ENCODE assay signal across 15 mouse cellular contexts in the genomic region with DNA sequence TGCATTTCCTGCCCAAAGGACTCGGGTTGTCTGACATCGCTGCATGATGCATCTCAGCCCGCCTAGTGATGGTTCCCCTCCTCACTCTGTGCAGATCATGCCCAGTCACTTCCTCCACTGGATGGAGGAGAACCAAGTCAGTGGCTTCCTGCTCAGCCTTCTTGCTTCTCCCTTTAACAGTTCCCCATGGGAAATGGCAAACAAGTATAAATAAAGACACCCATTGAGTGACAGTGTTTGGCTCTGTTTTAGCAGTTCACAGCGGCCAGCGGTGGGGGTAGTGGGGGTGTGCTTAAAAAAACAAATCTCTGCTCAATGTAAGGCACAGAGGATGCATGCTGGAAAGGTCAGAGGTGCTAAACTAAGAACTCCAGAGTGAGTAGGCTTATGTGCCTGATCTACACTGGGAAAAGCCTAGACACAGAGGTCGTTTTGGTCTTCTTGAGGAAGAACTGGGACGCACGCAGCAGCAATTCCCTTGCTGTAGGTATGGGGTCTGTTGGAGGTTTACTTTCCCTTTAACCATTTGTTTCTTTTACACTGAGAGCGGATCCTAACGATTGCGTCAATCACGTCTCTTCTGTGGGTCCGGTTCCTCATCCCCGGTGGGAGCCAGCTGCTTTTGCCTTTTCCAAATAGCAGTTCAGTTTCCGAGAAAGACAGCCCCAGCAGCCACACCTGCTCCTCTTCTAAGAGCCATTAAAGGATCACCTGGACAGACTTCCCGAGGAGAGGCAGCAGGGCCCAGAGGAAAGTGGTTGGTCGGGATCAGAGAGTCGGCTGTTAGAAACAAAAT. TPM values are rescaled to one million over a fixed set of nuclear protein-coding genes. Genes with fewer than 3 reads are reported as not detected.
A peak's percentile ranks its signal among the peaks of the same experiment; 100 is the strongest.
DNase-seq lines count a peak whose midpoint lies in the region; ATAC-seq and TF ChIP-seq lines count a peak whose summit lies in the region.
"Had no signal": no experiment of that assay in that cellular context is flagged by ENCODE, and none has a peak within 500 bp of the region (broad histone marks: within the 10 kb centered on the region; RNA-seq: fewer than 3 reads in every experiment).

No protein-coding gene starts in this region.

- no peaks in the 10 kb centered on the region for H3K79me2 ChIP-seq in liver, adult 2 months (ENCODE audit: control insufficient read depth, insufficient read depth, low read length)

- H3K4me1 ChIP-seq in liver, adult 2 months (ENCODE audit: control insufficient read depth, insufficient read depth, low read length) = peaks cover 2% of the 10 kb centered on the region; the same call in 1 of the 2 replicates
- H3K4me1 ChIP-seq in liver, embryonic 11.5 days (replicated peaks; ENCODE audit: control insufficient read depth, insufficient read depth, low read length) = peaks cover 3% of the 10 kb centered on the region; the same call in 1 of the 2 replicates
- H3K4me1 ChIP-seq in intestine, embryonic 15.5 days (replicated peaks) = peaks cover 10% of the 10 kb centered on the region; the same call in 1 of the 2 replicates
- H3K4me1 ChIP-seq in hindbrain, postnatal 0 days (ENCODE audit: insufficient read depth, low read length) = 0 out of 2 replicates have a peak, but pooled peaks cover 10% of the 10 kb centered on the region

- no peak overlapping the region for H3K9ac ChIP-seq in liver, adult 2 months (ENCODE audit: low read depth, low read length)
- no peak overlapping the region for H3K9ac ChIP-seq in liver, embryonic 11.5 days (ENCODE audit: low read depth, low read length)
- H3K9ac ChIP-seq in intestine, embryonic 15.5 days = no peak overlapping the region
- H3K9ac ChIP-seq in hindbrain, postnatal 0 days (replicated peaks; ENCODE audit: low read length) = no peak overlapping the region
- H3K9ac ChIP-seq: limb, embryonic 13.5 days; midbrain, embryonic 13.5 days had no signal

- no peak for TF ChIP-seq CTCF in liver, adult 2 months (IDR thresholded peaks at IDR 0.05; ENCODE audit: low read depth, low read length)
- no peak for TF ChIP-seq CTCF in hindbrain, postnatal 0 days (IDR thresholded peaks at IDR 0.05; ENCODE audit: low read depth)

- no peaks in the 10 kb centered on the region for H3K9me3 ChIP-seq in liver, embryonic 11.5 days (ENCODE audit: control insufficient read depth, low read length)
- H3K9me3 ChIP-seq in intestine, embryonic 15.5 days = no peaks in the 10 kb centered on the region
- no peaks in the 10 kb centered on the region for H3K9me3 ChIP-seq in hindbrain, postnatal 0 days (ENCODE audit: low read length)
- H3K9me3 ChIP-seq: limb, embryonic 13.5 days had no signal

- 0 out of 2 replicates have a peak, but pooled peaks cover 4% of the 10 kb centered on the region for H3K27me3 ChIP-seq in liver, adult 2 months (ENCODE audit: control insufficient read depth, insufficient read depth, low read length)
- peaks cover 7% of the 10 kb centered on the region; the same call in 1 of the 2 replicates for H3K27me3 ChIP-seq in liver, embryonic 11.5 days (replicated peaks; ENCODE audit: control insufficient read depth, insufficient read depth, low read length)
- H3K27me3 ChIP-seq in intestine, embryonic 15.5 days (replicated peaks) = no peaks in the 10 kb centered on the region
- H3K27me3 ChIP-seq in hindbrain, postnatal 0 days (ENCODE audit: insufficient read depth, low read length) = no peaks in the 10 kb centered on the region; the same call in 1 of the 2 replicates

- no peaks in the 10 kb centered on the region for H3K36me3 ChIP-seq in liver, adult 2 months (ENCODE audit: control insufficient read depth, insufficient read depth, low read length)
- no peaks in the 10 kb centered on the region for H3K36me3 ChIP-seq in liver, embryonic 11.5 days (ENCODE audit: control insufficient read depth, insufficient read depth, low read length)
- H3K36me3 ChIP-seq in intestine, embryonic 15.5 days = no peaks in the 10 kb centered on the region
- H3K36me3 ChIP-seq in hindbrain, postnatal 0 days (ENCODE audit: insufficient read depth, low read length) = no peaks in the 10 kb centered on the region
- H3K36me3 ChIP-seq: midbrain, embryonic 13.5 days had no signal

- DNase-seq in heart, adult 18-20 months = peak; percentile 45 to 67
- no peak for DNase-seq in heart, postnatal 25 days (ENCODE audit: low spot score)
- DNase-seq in liver, adult 2 months (ENCODE audit: extremely low read depth, low read depth, low spot score) = peak; percentile 40
- DNase-seq in liver, embryonic 11.5 days (ENCODE audit: low spot score) = no peak
- DNase-seq in hindbrain, postnatal 0 days (ENCODE audit: low spot score) = no peak
- no peak for DNase-seq in gastrocnemius, postnatal 36 days
- DNase-seq: adrenal gland, adult 2 months; cerebellum, adult 11-12 months; kidney, postnatal 25 days; spleen, adult 18-20 months; thymus, postnatal 25 days had no signal

- WGBS in liver, adult 2 months = 56% methylated on average over 18 of the region's 18 CpGs
- WGBS in liver, embryonic 11.5 days = 51% methylated on average over 18 of the region's 18 CpGs
- WGBS in intestine, embryonic 15.5 days = 38% methylated on average over 18 of the region's 18 CpGs
- 49% methylated on average over 18 of the region's 18 CpGs for WGBS in hindbrain, postnatal 0 days

- no peak overlapping the region for H3K4me2 ChIP-seq in liver, embryonic 11.5 days
- H3K4me2 ChIP-seq in intestine, embryonic 15.5 days (replicated peaks) = no peak overlapping the region
- no peak overlapping the region for H3K4me2 ChIP-seq in hindbrain, postnatal 0 days (ENCODE audit: low read depth, low read length)
- H3K4me2 ChIP-seq: limb, embryonic 13.5 days; midbrain, embryonic 13.5 days had no signal

- no peak overlapping the region for H3K4me3 ChIP-seq in liver, adult 2 months (ENCODE audit: insufficient read depth, low read depth, low read length)
- no peak overlapping the region for H3K4me3 ChIP-seq in liver, embryonic 11.5 days (ENCODE audit: low read depth, low read length)
- no peak overlapping the region for H3K4me3 ChIP-seq in intestine, embryonic 15.5 days (replicated peaks)
- H3K4me3 ChIP-seq in hindbrain, postnatal 0 days (ENCODE audit: low read length) = no peak overlapping the region
- H3K4me3 ChIP-seq: limb, embryonic 13.5 days; midbrain, embryonic 13.5 days had no signal

- peak overlapping the region; percentile 38; the same call in 1 of the 2 replicates for H3K27ac ChIP-seq in liver, adult 2 months (replicated peaks; ENCODE audit: insufficient read depth, low read depth, low read length)
- no peak overlapping the region for H3K27ac ChIP-seq in liver, embryonic 11.5 days (ENCODE audit: low read depth, low read length)
- H3K27ac ChIP-seq in intestine, embryonic 15.5 days = 0 out of 2 replicates have a peak overlapping the region, but pooled peaks have one; percentile 41
- H3K27ac ChIP-seq in hindbrain, postnatal 0 days = no peak overlapping the region
- H3K27ac ChIP-seq: limb, embryonic 13.5 days; midbrain, embryonic 13.5 days had no signal

- ATAC-seq in liver, embryonic 11.5 days (replicated peaks; ENCODE audit: low FRiP score) = no peak
- no peak for ATAC-seq in intestine, embryonic 15.5 days
- ATAC-seq in monocyte, adult 5-6 weeks (replicated peaks; ENCODE audit: insufficient number of reproducible peaks, low FRiP score, low TSS enrichment, poor library complexity, severe bottlenecking) = peak; percentile 62
- ATAC-seq in hindbrain, postnatal 0 days = no peak
- ATAC-seq: midbrain, embryonic 13.5 days had no signal

- intact Hi-C loops in heart, postnatal 25 days (cut with DNase I) = no loop called here
- intact Hi-C loops in gastrocnemius, postnatal 36 days (cut with DNase I) = no loop called here

- no peak for TF ChIP-seq POLR2A in liver, adult 2 months (IDR thresholded peaks at IDR 0.05; ENCODE audit: extremely low read depth, insufficient read depth, low read length)

RNA-seq across cellular contexts. Expression of a gene that starts 1.8 kb away (rescaled TPM):
- total RNA-seq in heart, adult 18-20 months (2021) = 1 to 10 TPM; 1.1 to 1.2 TPM
- total RNA-seq in heart, postnatal 25 days (2021) = 1 to 10 TPM; 1.0 to 1.6 TPM
- total RNA-seq in liver, adult 2 months (2014; rRNA removed) = 2.5 and 2.7 TPM in 2 replicates
- polyA plus RNA-seq in liver, adult 2 months (2012; rRNA removed) = 0.39 and 0.82 TPM in 2 replicates
- polyA plus RNA-seq in liver, embryonic 11.5 days (2014; fragmentation: Nextera tagmentation; extraction: Ambion mirVana) = 3.3 and 4.3 TPM in 2 replicates
- polyA plus RNA-seq in intestine, embryonic 15.5 days (2015; fragmentation: Nextera tagmentation; extraction: Ambion mirVana) = 6.7 and 6.8 TPM in 2 replicates
- total RNA-seq in monocyte, adult 5-6 weeks (2017) = 58.6 to 98.4 TPM (median 96.3 TPM) in 3 replicates
- 6.2 and 10.9 TPM in 2 replicates for total RNA-seq in hindbrain, postnatal 0 days (2014; rRNA removed)
- 12.7 and 12.8 TPM in 2 replicates for polyA plus RNA-seq in hindbrain, postnatal 0 days (2015; fragmentation: Nextera tagmentation; extraction: Ambion mirVana)
- under 1 TPM; 0.32 to 0.43 TPM for total RNA-seq in gastrocnemius, postnatal 36 days (2021)

RNA-seq across cellular contexts. Expression of a gene that starts 26.3 kb away (rescaled TPM):
- total RNA-seq in heart, adult 18-20 months (2021) = 10 to 100 TPM; 57.2 to 58.8 TPM
- 100 to 1,000 TPM in 1 of 2 experiments, 10 to 100 TPM in 1; 94.3 to 106 TPM for total RNA-seq in heart, postnatal 25 days (2021)
- total RNA-seq in liver, adult 2 months (2014; rRNA removed) = 1.9 TPM in 2 replicates
- polyA plus RNA-seq in liver, adult 2 months (2012; rRNA removed) = 4.1 and 4.4 TPM in 2 replicates
- 48.1 and 49.7 TPM in 2 replicates for polyA plus RNA-seq in liver, embryonic 11.5 days (2014; fragmentation: Nextera tagmentation; extraction: Ambion mirVana)
- 150 and 159 TPM in 2 replicates for polyA plus RNA-seq in intestine, embryonic 15.5 days (2015; fragmentation: Nextera tagmentation; extraction: Ambion mirVana)
- 0.32 TPM in 1 of 3 replicates, not detected in the others for total RNA-seq in monocyte, adult 5-6 weeks (2017)
- total RNA-seq in hindbrain, postnatal 0 days (2014; rRNA removed) = 12.7 and 16.9 TPM in 2 replicates
- polyA plus RNA-seq in hindbrain, postnatal 0 days (2015; fragmentation: Nextera tagmentation; extraction: Ambion mirVana) = 13.0 and 16.1 TPM in 2 replicates
- total RNA-seq in gastrocnemius, postnatal 36 days (2021) = 10 to 100 TPM; 59.7 to 60.9 TPM

RNA-seq across cellular contexts. Expression of a gene that starts 47.8 kb away (rescaled TPM):
- not detected for total RNA-seq in heart, adult 18-20 months (2021)
- not detected for total RNA-seq in heart, postnatal 25 days (2021)
- total RNA-seq in liver, adult 2 months (2014; rRNA removed) = 0.27 and 0.28 TPM in 2 replicates
- not detected in 2 replicates for polyA plus RNA-seq in liver, adult 2 months (2012; rRNA removed)
- polyA plus RNA-seq in liver, embryonic 11.5 days (2014; fragmentation: Nextera tagmentation; extraction: Ambion mirVana) = 0.16 and 0.18 TPM in 2 replicates
- not detected in 2 replicates for polyA plus RNA-seq in intestine, embryonic 15.5 days (2015; fragmentation: Nextera tagmentation; extraction: Ambion mirVana)
- 0.75 to 4.6 TPM (median 2.7 TPM) in 3 replicates for total RNA-seq in monocyte, adult 5-6 weeks (2017)
- total RNA-seq in hindbrain, postnatal 0 days (2014; rRNA removed) = 0.68 TPM in 1 of 2 replicates, not detected in the other
- polyA plus RNA-seq in hindbrain, postnatal 0 days (2015; fragmentation: Nextera tagmentation; extraction: Ambion mirVana) = not detected in 2 replicates
- total RNA-seq in gastrocnemius, postnatal 36 days (2021) = not detected
- polyA plus RNA-seq: adrenal gland, adult 2 months had no signal

Comparison
In these comparisons a context has a peak if more than half of its experiments do, and no peak if none do; other contexts are left out.
1. DNase-seq: peak in heart, adult 18-20 months (2 of 2) and liver, adult 2 months (single experiment); none in heart, postnatal 25 days (single experiment), liver, embryonic 11.5 days (single experiment), hindbrain, postnatal 0 days (single experiment) and gastrocnemius, postnatal 36 days (0 of 2).
2. H3K27ac ChIP-seq: peak in liver, adult 2 months (single experiment) and intestine, embryonic 15.5 days (single experiment); none in liver, embryonic 11.5 days (single experiment) and hindbrain, postnatal 0 days (single experiment).